Mouse (Mus musculus) frontal cortex, postnatal 10 days (tissue): Measurements from ENCODE around the gene Gm28079.
"Not testable (repeated sequence)": the region's sequence is repeated elsewhere in the genome, so short reads cannot be mapped to it uniquely, and the experiment has no call there.

ENCODE experiments used
- DNase-seq, 2 experiments: peaks; one replicate each; pipeline ENCODE4 v3.0.0; 2022; ENCODE audit warnings: low spot score in 2 of 2, mixed read lengths in 1 of 2

The Gm28079 gene

GRCm38 (mm10) chrY:70014799-70015198 is at the start of gene Gm28079:
Gm28079 (minus strand) TSS chrY:70014899.
- DNase-seq: not testable (repeated sequence)
